Mouse (Mus musculus) common myeloid progenitor, adult 5-6 weeks (primary cell): ENCODE results near the gene Slc22a8. TPM values are rescaled to one million over a fixed set of nuclear protein-coding genes. Genes with fewer than 3 reads are reported as not detected.

Source experiments
- ATAC-seq: replicated peaks from 2 replicates; pipeline ENCODE4 v1.8.0; 2016; ENCODE audit warnings: low read depth, mild to moderate bottlenecking, moderate TSS enrichment, inconsistent platforms; ENCODE audit not compliant: poor library complexity, severe bottlenecking
- total RNA-seq: library from RNA; stranded (forward); fragments of 200-1000, 187-1606 nt; gene quantifications from 2 replicates; pipeline ENCODE4 v1.2.3, GENCODE M21; 2017

The Slc22a8 gene
- not detected in 2 replicates for total RNA-seq

DNA sequence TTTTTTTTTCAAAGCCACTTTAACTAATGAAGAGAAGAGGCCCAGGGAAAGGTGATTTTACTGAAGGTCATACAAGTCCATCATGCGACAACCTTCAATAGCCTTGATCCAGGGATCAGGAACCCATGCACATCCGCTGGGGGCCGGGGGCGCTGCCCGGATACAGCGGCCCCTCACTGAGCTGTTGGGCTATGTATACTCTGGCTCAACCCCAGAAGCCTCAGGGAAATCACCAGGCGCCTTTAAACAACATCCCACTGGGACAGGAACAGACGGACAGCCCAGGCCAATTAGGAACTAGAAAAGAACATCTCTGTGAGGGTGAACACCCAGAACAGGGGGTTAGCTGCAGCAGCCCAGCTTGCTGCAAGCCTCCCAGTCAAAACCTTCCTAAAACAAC, at the start of gene Slc22a8:
TSS of gene Slc22a8 (plus strand) at position 301 of the 400 bp plus-strand sequence.
- no peak for ATAC-seq

DNA sequence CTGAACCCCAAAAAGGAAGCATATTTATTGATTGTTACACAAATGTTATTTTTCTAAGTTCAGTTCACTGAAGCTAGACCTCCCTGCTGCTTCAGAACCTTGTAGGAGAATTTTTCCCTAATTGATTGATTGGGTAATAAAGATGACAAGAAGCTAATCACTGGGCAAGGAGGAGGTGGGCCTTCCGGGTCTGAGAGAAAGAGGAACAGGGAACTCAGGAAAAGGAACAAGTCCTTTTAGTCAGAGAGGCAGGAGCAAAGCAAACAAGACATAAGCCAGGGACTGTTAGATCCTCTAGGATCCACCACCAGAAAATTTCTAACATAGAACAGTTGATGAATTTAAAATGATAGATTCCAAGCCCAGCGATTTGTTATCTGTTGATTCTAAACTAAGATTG, 32.2 kb upstream of the Slc22a8 start:
- 0 out of 2 replicates have a peak, but pooled peaks have one; percentile 36 for ATAC-seq

DNA sequence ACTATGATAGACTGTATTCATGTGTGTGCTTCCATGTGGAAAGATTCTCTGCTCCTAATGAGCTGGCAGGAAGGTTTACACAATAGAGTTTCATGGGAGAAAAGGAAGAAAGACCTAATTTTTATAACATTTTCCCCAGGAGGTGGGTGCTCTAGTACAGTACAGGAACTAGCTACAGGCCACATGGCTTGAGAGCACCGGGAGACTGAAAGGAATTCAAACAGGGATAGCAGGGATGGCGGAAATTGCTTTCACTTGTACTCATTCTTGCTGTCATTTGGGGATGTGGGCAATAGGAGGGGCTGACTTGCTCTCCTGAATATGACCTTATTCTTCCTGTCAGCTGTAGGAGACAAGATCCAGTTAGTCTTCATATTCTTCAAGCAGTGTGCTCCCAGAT, 27.0 kb upstream of the Slc22a8 start:
- no peak for ATAC-seq

GRCm38 (mm10) chr19:8564469-8564868, 26.6 kb upstream of the Slc22a8 start:
- ATAC-seq: no peak

DNA sequence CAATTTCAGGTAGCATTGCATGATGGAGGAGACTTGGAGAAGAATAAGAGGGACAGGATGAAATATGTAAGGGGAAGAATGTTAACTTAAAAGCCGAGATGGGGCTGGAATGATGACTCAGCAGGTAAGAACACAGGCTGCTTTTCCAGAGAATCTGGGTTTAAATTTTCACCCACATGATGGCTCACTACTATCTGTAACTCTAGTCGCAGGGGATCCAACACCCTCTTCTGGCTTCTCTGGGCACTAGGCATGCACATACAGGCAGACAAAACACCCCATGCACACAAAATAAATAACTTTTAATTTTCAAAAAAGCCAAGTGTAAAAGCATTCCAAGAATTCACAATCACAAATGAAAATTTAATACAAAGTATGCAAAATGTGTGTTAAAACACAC, 25.8 kb upstream of the Slc22a8 start:
- ATAC-seq: no peak

DNA sequence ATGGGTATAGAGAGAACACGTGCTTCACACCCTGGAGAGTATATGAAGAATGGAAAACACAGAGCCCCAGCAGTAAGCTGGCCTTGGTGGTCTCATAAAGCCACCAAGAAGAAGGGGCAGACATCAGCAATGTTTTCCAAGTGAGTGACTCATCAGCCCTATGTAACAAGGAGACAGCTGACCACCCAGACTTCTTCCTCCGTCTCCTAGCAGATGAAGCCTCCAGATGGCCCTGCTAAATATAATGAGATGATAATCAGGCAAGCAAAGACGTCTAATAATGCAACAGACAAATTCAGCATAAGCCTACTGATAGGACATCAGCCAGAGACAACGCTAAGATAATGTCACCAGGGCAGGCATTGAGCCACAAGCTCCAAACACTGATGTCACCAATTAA, 25.1 kb upstream of the Slc22a8 start:
- ATAC-seq: no peak

DNA sequence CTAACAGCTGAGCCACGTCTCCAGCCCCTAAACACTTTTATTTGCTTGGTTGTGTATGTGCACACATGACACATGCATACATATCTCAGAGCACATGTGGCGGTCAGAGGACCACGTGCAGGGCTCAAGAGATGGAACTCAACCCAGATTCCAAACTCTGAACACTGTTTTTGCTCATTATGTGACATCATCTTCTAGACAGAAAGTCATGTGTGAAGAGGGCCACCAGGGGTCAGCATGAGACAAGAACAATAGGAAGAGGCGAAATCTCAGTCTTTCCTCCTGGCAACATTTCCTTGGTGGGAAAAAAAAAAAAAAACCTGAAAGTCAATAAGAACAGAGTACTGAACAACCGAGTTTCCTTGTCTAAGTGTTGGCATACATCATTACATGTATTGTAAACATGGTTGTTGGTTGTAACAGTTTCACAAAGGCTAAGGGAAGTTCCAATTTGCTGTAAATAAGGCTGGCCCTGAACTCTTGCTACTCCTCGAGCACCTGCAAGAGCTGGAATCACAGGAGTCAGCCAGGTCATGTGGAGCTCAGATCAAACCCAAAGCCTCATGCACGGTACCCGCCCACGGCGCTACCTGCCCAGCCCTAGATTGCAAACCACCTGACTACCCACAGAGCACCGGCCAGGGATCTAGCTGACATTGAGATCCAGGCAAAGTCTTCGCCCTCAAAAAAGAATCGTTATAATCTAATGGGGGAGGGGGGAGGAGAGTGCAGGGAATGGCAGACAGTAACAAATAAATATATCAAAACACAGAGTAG, 23.8 kb upstream of the Slc22a8 start:
- peak; percentile 59 for ATAC-seq

DNA sequence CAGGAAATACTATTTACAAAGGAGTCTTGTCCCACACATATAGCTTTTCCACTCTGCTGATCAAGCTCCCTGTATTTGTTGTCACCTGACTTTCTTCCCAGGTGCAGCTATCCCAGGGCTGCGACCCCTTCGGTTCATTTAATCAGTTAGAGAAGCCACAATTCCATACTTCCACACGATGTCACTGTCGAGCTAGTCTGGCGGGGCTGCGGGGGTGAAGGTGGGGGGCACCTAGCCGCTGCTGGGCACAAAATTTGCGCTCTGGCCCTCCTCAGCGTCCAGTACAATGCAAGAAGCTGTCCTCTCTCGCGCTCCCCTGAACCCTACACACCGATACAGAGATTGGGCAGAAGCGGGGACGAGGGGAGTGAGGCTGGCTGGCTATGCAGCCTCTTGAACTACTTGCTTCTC, 21.6 kb upstream of the Slc22a8 start:
- ATAC-seq: peak; percentile 49; the same call in 1 of the 2 replicates

GRCm38 (mm10) chr19:8570341-8571040, 20.6 kb upstream of the Slc22a8 start:
- ATAC-seq: no peak

- peak; percentile 45 for ATAC-seq
These were observed 19.3 kb upstream of the Slc22a8 start for GRCm38 (mm10) chr19:8571746-8572145.

- no peak for ATAC-seq
These were observed 18.6 kb upstream of the Slc22a8 start for GRCm38 (mm10) chr19:8572485-8572884.

DNA sequence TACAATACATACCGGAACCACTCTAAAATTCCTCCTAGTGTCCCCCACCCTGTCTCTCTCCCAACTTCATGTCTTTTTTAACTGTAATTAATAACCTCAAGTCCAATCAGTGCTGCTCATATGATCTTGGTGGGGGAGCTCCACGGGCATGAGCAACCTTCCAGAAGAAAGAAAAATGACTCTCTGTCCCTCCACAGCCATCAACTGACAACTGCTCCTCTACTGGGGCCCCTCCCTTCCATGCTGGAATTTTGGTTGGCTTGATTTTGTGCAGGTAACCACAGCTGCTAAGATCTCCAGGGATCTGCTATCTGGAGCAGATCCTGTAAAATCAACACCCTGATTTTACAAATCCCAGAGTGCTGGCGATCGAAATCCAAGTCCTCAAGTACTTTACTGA, 13.6 kb upstream of the Slc22a8 start:
- ATAC-seq: no peak

- peak; percentile 90 for ATAC-seq
These were observed 12.6 kb upstream of the Slc22a8 start for GRCm38 (mm10) chr19:8578293-8578969.

- ATAC-seq: no peak
These were observed 12.1 kb upstream of the Slc22a8 start for GRCm38 (mm10) chr19:8578970-8579342.

GRCm38 (mm10) chr19:8585298-8585697, 5.8 kb upstream of the Slc22a8 start:
- ATAC-seq: no peak

GRCm38 (mm10) chr19:8585899-8586298, 5.2 kb upstream of the Slc22a8 start:
- ATAC-seq: no peak

DNA sequence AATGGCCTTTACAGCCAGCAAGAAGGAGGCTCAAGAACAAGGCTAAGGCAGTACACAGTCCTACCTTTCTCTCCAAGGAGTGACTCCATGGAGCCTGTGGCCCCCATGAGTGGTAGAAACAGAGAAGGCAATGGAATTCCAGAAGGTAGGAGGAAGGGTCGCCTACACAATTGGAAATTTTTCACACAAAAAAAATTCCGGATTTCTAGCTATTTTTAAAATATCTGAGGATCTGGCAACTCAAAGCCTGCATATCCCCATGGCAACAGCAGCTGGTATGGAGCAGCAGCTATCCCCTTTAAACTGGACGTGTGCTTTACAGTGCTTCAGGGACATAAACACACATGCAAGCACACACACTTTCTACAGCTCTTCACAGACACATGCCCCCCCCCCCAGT, 4.7 kb upstream of the Slc22a8 start:
- no peak for ATAC-seq

DNA sequence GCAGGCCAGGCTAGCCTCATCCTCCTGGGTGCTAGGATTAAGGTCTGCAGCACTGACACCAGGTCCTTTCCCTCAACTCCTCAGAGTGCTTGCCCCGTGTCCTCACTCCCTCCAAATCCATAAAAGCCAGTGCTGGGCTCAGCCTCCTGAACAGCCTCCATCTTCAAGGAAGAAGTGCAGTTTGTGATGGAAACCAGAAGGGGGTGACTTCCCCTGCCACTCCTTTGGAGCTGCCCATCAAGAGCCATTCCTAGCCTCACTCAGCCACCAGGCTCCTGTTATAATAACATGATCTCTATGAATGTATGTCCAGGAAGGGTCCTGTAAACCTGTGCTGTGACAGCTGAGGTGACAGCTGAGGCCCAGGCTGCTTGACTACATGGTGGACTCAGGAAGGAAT, 3.7 kb upstream of the Slc22a8 start:
- ATAC-seq: no peak

GRCm38 (mm10) chr19:8592155-8592554, 1.1 kb downstream of the Slc22a8 start:
- ATAC-seq: peak; percentile 97

GRCm38 (mm10) chr19:8592873-8593408, 1.9 kb downstream of the Slc22a8 start:
- ATAC-seq: no peak

- no peak for ATAC-seq
These were observed 2.8 kb downstream of the Slc22a8 start for GRCm38 (mm10) chr19:8593833-8594232.
